Mouse (Mus musculus): ENCODE measurements at regions not wholly inside any gene's neighbourhood (a gene's known extent, or its start where the extent isn't known, plus 50 kb on each side); places are given as distances from the start of the nearest gene placed in this dataset.

GRCm38 (mm10) chr9:32053886-32054615, 61.9 kb upstream of the Arhgap32 start:
- no peak for DNase-seq (ENCODE audit: low read depth)

- no peak for DNase-seq (ENCODE audit: low read depth)
Measured at GRCm38 (mm10) chr9:32057427-32058115, 58.4 kb upstream of the Arhgap32 start.

DNA sequence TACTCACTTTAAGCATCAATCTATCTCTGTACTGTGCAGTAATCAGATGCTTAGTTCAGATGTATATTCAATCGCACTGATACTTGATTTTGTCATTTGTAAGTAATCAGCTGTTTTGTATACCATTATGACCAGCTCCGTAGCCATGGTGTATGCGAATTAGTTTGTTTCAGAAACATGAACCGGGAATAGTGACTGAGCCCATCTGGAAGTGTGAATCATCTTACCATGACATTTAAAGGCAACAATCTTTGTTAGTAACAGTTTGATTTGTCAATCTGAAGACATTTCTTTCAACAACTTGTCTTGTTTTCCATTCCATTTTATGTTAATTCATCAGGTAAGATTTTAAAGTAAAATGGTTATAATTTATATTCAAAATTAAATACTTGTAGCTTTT, 53.2 kb upstream of the Arhgap32 start:
- no peak for DNase-seq (ENCODE audit: low read depth)

GRCm38 (mm10) chr9:32063541-32063940, 52.4 kb upstream of the Arhgap32 start:
- DNase-seq (ENCODE audit: low read depth), result no peak

DNA sequence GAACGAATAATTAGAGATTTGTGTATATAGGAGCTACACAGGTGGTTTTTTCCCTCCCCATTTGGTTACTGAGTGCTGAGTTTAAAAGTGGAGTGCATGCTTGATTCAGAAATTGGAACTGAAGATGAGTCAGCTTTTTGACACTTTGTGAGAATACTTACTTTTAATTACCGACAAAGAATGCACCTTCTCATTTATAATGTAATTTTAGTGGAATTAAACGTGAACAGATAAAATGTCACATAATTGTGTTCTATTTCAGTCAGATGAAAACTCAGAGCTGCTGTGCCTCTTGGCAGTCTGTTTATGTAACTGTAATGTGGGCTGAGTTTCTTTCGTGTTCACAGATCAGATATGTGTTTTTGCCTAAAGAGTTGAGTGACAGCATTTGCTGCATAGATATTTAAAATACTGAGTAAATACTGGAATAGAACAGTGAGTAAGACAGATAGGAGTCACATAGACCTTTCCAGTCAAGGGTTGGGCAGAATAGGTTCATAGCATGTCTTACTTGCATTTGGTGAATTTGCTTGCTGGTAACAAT, 51.9 kb upstream of the Arhgap32 start:
- DNase-seq (ENCODE audit: low read depth), result no peak

Data from c-Kit-positive CD71-positive TER-119-negative erythroid progenitor cells, embryonic 14.5 days (primary cell).